Comparison of ENCODE assay signal across 9 mouse cellular contexts in the genomic region with DNA sequence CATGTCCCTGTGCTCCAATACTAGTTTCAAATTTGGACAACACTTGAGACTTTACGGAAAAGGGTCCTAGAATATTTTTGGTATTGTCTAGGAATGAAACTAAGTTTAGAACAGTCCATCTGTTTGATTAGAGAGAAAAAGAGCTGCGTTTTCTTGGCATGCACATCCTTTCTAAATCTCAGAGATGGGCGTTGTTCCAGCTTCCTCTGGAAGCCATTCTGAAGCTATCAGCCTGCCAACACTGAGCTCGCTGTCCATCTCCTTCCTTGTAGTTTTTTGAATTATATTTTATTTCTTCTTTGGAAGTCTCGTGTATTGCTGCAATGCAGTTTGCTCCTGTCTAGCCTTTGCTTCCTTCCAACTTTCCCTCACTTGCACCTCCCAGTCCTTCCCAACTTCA. TPM values are rescaled to one million over a fixed set of nuclear protein-coding genes. Genes with fewer than 3 reads are reported as not detected.
DNase-seq lines count a peak whose midpoint lies in the region; ATAC-seq and TF ChIP-seq lines count a peak whose summit lies in the region.
"Had no signal": no experiment of that assay in that cellular context is flagged by ENCODE, and none has a peak within 500 bp of the region (broad histone marks: within the 10 kb centered on the region; RNA-seq: fewer than 3 reads in every experiment).

No protein-coding gene starts in this region.

- no peak for TF ChIP-seq EP300 in heart, adult 2 months (IDR thresholded peaks at IDR 0.05; ENCODE audit: insufficient read depth, low read depth, low read length)

- intact Hi-C loops in heart, adult 2 months (cut with DNase I) = no loop called here
- intact Hi-C loops in heart, postnatal 25 days (cut with DNase I) = no loop called here
- intact Hi-C loops in left cerebral cortex, postnatal 14 days (cut with DNase I) = no loop called here

- no peak for TF ChIP-seq CTCF in heart, adult 2 months (IDR thresholded peaks at IDR 0.05)

- DNase-seq in heart, adult 2 months = peak; percentile 30 to 43
- no peak for DNase-seq in heart, postnatal 25 days (ENCODE audit: low spot score)
- peak; percentile 67 for DNase-seq in brain, embryonic 18.5 days (ENCODE audit: low read depth, low spot score)
- peak; percentile 28 to 78 for DNase-seq in frontal cortex, adult 2 months (ENCODE audit: extremely low spot score in 1 of 2, low spot score in 1 of 2)
- peak; percentile 68 to 73 for DNase-seq in left cerebral cortex, postnatal 14 days (ENCODE audit: low spot score in 2 of 2)
- no peak for DNase-seq in testis, postnatal 10 days (ENCODE audit: low spot score)
- no peak for DNase-seq in midbrain, embryonic 11.5 days (ENCODE audit: low spot score, missing footprints)
- DNase-seq in spleen, postnatal 36 days (ENCODE audit: low spot score in 2 of 2) = no peak

- no peaks in the 10 kb centered on the region for H3K27me3 ChIP-seq in heart, adult 2 months (ENCODE audit: control insufficient read depth, insufficient read depth, low read length)
- no peaks in the 10 kb centered on the region for H3K27me3 ChIP-seq in midbrain, embryonic 11.5 days (ENCODE audit: control insufficient read depth, insufficient read depth, low read length)
- H3K27me3 ChIP-seq: embryonic facial prominence, embryonic 15.5 days had no signal

- peaks cover 17% of the 10 kb centered on the region for H3K36me3 ChIP-seq in heart, adult 2 months (ENCODE audit: control insufficient read depth, insufficient read depth, low read length)
- H3K36me3 ChIP-seq in midbrain, embryonic 11.5 days (ENCODE audit: control insufficient read depth, insufficient read depth, low read length) = no peaks in the 10 kb centered on the region
- H3K36me3 ChIP-seq: embryonic facial prominence, embryonic 15.5 days had no signal

- peaks cover 15% of the 10 kb centered on the region for H3K4me1 ChIP-seq in heart, adult 2 months (ENCODE audit: control insufficient read depth, insufficient read depth, low read length)
- H3K4me1 ChIP-seq in midbrain, embryonic 11.5 days (ENCODE audit: control insufficient read depth, insufficient read depth, low read length) = peaks cover 17% of the 10 kb centered on the region
- H3K4me1 ChIP-seq: embryonic facial prominence, embryonic 15.5 days had no signal

- no peak for TF ChIP-seq POLR2A in heart, adult 2 months (IDR thresholded peaks at IDR 0.05; ENCODE audit: insufficient read depth, low read depth, low read length)

- no peaks in the 10 kb centered on the region for H3K79me2 ChIP-seq in heart, adult 2 months (replicated peaks; ENCODE audit: control insufficient read depth, insufficient read depth, low read length)

- H3K9me3 ChIP-seq in midbrain, embryonic 11.5 days (ENCODE audit: control insufficient read depth, low read length) = no peaks in the 10 kb centered on the region
- H3K9me3 ChIP-seq: embryonic facial prominence, embryonic 15.5 days had no signal

- WGBS in heart, adult 2 months = 13% methylated on average over 5 of the region's 5 CpGs
- WGBS in midbrain, embryonic 11.5 days = 94% methylated on average over 5 of the region's 5 CpGs

- H3K4me3 ChIP-seq in heart, adult 2 months = no peak overlapping the region
- no peak overlapping the region for H3K4me3 ChIP-seq in midbrain, embryonic 11.5 days (ENCODE audit: low read depth, low read length)
- H3K4me3 ChIP-seq: embryonic facial prominence, embryonic 15.5 days had no signal

- peak overlapping the region; percentile 24 for H3K27ac ChIP-seq in heart, adult 2 months
- no peak overlapping the region for H3K27ac ChIP-seq in midbrain, embryonic 11.5 days (ENCODE audit: low read depth, low read length)
- H3K27ac ChIP-seq: embryonic facial prominence, embryonic 15.5 days had no signal

- no peak for ATAC-seq in midbrain, embryonic 11.5 days (ENCODE audit: low FRiP score)

- no peak overlapping the region for H3K9ac ChIP-seq in heart, adult 2 months (ENCODE audit: low read depth, low read length)
- H3K9ac ChIP-seq in midbrain, embryonic 11.5 days (ENCODE audit: low read length) = no peak overlapping the region
- H3K9ac ChIP-seq: embryonic facial prominence, embryonic 15.5 days had no signal

- H3K4me2 ChIP-seq in midbrain, embryonic 11.5 days = no peak overlapping the region
- H3K4me2 ChIP-seq: embryonic facial prominence, embryonic 15.5 days had no signal

RNA-seq across cellular contexts. Expression of gene Mtmr2, which starts 53.9 kb away (rescaled TPM):
- 10 to 100 TPM; 19.6 to 22.4 TPM for total RNA-seq in heart, adult 2 months (2021)
- 7.2 and 12.7 TPM in 2 replicates for polyA plus RNA-seq in heart, adult 2 months (2012; rRNA removed)
- total RNA-seq in heart, postnatal 25 days (2021) = 10 to 100 TPM; 23.3 to 25.3 TPM
- polyA plus RNA-seq in frontal cortex, adult 2 months (2012; rRNA removed) = 24.3 and 25.9 TPM in 2 replicates
- 10 to 100 TPM; 44.2 to 46.0 TPM for total RNA-seq in left cerebral cortex, postnatal 14 days (2021)
- polyA plus RNA-seq in midbrain, embryonic 11.5 days (2014; fragmentation: Nextera tagmentation; extraction: Ambion mirVana) = 78.4 and 89.0 TPM in 2 replicates

Comparison
In these comparisons a context has a peak if more than half of its experiments do, and no peak if none do; other contexts are left out.
1. DNase-seq: peak in heart, adult 2 months (2 of 2), brain, embryonic 18.5 days (single experiment), frontal cortex, adult 2 months (2 of 2) and left cerebral cortex, postnatal 14 days (2 of 2); none in heart, postnatal 25 days (single experiment), testis, postnatal 10 days (single experiment), midbrain, embryonic 11.5 days (single experiment) and spleen, postnatal 36 days (0 of 2).